Mouse (Mus musculus): ENCODE results near the gene Elp6.
"Not testable (repeated sequence)": the region's sequence is repeated elsewhere in the genome, so short reads cannot be mapped to it uniquely, and the experiment has no call there.

Gene Elp6

GRCm38 (mm10) chr9:110320769-110321168 is 15.8 kb downstream of the Elp6 start:
- DNase-seq = no peak

DNA sequence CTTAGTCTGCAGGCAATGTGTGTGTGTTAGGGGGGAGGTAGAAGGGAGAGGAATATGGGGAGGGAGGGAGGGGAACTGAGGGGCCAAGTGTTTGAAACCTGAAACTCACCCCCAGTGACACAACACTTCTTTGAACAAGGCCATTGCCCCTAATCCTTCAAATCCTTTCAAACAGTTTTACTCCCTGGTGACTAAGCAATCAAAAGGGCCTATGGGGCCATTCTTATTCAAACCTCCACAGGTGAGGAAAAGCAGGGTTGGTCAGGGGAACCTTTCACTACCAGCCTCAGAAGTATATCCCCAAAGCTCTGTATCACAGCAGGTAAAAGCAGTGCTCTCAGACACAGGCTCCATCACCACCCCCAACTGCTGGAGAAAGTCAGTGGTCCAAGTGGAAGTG is 18.0 kb downstream of the Elp6 start:
- no peak for DNase-seq

DNA sequence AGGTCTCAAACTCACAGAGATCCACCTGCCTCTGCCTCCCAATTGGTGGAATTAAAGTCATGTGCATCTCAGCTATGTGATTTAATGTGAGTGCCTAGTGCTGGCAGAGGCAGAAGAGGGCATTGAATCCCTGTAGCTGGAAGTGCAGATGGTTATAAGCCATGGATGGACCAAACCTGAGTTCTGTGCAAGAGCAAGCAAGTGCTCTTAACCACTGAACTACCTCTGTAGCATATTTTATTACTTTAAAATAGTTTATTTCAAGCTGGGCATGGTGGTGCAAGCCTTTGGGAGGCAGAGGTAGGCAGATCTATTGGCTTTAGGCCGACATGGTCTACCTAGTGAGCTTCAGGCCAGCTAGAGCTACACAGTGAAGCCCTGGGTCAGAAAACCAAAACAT is 19.2 kb downstream of the Elp6 start:
- no peak for DNase-seq

- no peak for DNase-seq
These were observed 23.2 kb downstream of the Elp6 start for GRCm38 (mm10) chr9:110328178-110328577.

- no peak for DNase-seq
These were observed 24.1 kb downstream of the Elp6 start for GRCm38 (mm10) chr9:110328946-110329630.

GRCm38 (mm10) chr9:110329655-110330054 is 24.7 kb downstream of the Elp6 start:
- DNase-seq = peak; percentile 58 to 71

- DNase-seq = no peak
These were observed 25.4 kb downstream of the Elp6 start for GRCm38 (mm10) chr9:110330341-110330740.

DNA sequence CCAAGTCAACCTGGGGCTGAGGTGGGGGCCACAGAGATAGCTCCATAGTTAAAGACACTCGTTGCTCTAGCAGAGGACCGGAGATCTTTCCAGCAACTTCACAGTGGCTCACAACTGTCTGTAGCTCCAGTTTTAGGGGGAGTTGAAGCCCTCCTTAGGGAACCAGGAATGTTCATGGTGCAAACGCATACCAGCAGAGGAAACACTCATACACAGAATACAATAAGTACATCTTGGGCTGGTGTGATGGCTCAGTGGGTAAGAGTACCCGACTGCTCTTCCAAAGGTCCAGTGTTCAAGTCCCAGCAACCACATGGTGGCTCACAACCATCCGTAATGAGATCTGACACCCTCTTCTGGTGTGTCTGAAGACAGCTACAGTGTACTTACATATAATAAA is 25.9 kb downstream of the Elp6 start:
- DNase-seq = not testable (repeated sequence)

DNA sequence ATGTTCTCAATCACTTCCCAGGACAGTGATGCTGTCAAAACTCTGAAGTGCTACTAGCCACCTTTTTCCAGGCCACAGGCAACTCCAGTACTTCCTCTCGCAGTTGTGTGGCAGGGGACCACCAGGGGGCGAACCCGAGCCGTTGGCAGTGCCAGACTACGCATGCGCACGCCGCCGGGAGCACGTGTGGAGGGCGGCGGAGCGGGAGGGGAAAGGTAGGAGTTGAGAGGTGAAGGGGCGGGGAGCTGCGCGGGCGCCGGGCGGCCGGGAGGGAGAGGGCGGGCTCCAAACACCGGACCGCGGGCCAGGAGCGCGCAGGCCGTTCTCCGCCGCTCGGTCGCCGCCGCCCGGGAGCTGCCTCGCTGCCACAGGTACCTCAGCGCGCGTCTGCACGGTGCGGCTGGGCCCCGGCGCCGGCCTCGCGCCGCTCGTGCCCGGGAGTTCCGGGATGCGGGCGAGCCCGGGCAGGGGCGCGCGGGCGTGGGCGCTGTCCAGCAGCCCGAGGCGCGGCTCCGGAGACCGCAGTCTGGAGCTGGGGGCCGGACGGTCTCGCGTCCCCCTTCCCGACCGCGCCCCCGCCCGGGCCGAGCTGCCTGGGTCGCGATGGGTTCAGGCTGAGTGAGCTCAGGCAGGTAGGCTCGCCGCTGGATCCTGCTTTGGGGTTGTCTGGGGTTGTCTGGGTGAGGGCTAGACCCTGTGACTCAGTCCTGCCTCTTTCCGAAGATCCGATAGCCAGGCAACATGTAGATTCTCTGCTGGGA is 28.3 kb downstream of the Elp6 start, which contains the start of gene Scap:
TSS of gene Scap (plus strand) at position 154 of the 761 bp plus-strand sequence.
- peak; percentile 99 to 100 for DNase-seq

DNA sequence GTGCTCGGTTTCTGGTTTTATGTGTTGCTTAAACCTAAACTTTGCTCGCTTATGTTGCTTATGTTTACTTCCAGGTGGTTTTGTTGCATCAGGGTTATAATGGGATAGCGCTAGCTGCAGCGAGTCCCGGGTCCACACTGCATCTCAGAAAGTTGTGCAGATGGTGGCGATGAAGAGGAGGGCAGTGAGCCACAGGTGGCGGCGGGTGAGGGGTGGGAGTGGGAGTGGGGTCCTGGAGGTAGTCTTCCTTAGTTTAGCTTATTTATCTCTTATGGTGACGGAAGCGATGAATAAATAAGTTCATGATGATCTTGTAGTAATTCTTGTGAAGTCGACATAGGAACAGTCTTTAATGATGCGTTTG is 28.9 kb downstream of the Elp6 start:
- peak in 1 of 2 experiments; percentile 31 for DNase-seq

DNA sequence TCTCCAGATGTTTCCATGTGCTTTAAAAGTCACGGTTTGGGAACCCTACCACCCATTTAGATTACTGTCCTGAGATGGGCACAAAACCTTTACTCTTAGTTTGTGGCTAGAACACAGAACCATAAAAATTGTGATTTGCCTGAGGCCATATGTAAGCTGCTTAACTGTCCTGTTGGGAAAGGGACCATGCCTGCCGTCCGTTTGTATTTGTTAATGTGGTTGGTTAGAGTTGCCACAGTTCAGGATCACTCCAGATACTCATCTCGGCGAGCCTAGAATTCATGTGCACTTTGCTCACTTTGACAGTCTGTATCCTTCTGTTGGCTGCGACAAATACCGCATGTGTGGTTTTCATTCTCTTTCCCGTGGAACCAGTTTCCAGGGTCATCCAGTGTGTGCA is 29.9 kb downstream of the Elp6 start:
- no peak for DNase-seq

GRCm38 (mm10) chr9:110340037-110340750 is 35.2 kb downstream of the Elp6 start:
- DNase-seq = peak; percentile 20 to 23

GRCm38 (mm10) chr9:110342008-110342407 is 37.0 kb downstream of the Elp6 start:
- DNase-seq = no peak

GRCm38 (mm10) chr9:110343805-110344204 is 38.8 kb downstream of the Elp6 start:
- DNase-seq = no peak

GRCm38 (mm10) chr9:110345057-110345739 is 40.2 kb downstream of the Elp6 start:
- DNase-seq = no peak

- DNase-seq = no peak
These were observed 43.9 kb downstream of the Elp6 start for GRCm38 (mm10) chr9:110348899-110349298.

DNA sequence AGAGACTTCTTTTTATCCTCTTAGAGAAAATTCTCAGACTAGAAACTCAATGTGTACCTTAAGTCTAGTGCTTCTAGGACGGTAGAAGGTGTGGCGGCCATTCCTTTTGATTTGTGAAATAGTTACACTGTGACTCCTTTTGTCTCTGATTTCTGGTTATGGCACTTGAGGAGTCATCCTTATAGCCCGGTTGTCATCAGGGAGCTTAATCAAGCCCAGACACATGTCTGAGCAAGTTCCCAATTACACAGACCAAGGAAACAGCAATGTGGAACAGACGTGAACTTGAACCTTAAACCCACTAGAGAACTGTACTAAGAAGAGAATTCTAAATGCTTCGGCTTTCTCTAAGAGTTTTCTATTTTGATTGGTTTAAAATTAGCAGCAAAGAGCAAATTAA is 45.2 kb downstream of the Elp6 start:
- DNase-seq = no peak

- no peak for DNase-seq
These were observed 45.6 kb downstream of the Elp6 start for GRCm38 (mm10) chr9:110350612-110351011.

DNA sequence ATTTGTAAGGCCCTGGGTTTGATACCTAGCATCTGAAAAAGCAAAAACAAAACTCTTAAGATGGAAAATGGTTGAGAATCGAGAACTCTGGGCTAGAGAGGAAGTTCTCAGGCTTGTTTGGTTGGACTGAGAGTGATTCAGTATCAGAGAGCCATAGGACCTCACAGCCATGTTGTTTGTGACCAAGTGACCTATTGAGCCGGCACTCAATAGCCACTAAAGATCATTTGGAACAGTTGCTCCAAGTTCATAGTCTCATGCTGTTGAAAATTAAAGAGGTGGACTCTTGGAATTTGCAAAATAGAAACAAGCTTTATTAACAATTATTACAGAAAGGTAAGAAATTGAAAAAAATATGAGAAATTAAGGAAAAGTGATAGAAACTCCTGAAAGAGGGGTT is 46.4 kb downstream of the Elp6 start:
- no peak for DNase-seq

DNA sequence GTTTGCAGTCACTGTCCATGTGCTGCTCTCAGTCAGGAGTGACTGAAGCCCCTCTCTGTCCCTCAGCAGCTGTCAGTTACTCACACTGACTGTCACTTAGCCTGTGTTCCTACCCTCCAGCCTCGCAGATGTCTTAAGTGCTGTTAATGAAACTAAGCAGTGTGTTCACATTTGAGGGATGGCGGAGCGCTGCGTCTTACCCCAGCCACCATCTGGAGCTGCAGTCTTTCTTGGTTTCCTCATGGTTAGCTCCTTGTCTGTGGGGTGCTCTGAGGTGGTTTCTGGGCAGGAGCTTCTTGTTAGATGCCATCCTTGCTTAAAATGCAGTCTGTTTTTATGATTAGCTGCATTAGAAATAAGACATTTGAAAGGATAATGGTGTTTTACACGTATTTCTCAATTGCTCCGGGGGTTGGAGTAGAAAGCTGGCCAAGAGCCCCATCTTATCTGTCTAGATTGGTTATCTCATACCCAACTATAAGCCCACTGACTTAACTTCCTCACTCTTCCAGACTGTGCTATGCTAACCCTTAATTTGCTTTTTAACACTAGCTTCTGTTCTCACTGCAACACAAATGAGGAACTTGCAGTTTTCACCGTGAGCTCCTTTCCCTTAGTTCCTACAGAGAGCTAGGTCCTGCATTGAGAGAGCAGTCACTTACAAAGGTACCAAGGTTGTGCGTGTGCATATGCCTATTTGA is 47.1 kb downstream of the Elp6 start:
- no peak for DNase-seq

DNA sequence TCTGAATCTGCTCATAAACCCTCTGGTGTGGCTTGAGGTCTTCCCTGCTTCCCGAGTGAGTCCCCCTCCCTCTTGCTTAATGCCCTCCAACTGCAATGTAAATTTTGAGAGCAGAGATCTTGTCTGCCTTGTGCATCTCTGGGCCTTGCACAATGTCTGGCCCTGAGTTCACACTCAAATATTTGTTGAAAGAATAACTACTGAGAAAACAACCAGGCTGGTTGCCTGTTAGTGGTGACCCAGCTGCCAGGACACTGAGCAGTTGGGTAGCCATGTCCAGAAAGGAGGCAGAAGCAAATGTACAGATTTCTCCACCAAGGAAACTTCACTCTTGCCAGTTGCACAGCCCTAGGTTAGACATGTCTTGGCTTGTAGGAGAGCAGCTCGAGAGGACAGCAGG is 53.4 kb downstream of the Elp6 start:
- DNase-seq = no peak

DNA sequence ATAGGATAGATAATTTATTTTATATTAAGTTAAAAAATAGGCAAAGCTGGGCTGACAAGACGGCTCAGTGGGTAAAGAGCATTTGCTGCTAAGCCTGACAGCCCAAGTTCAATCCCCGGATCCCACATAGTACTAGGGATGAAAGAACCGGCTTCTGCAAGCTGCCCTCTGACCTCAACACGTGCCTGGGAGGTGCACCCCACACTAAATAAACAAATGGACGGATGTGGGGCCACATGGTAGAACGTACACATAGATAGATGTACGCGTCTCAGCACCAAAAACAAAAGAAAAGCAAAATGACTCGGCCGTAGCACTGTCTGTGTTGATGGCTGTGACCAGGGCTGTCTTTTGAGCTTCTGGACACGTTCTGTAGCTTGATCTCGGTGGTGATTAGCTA is 56.3 kb downstream of the Elp6 start:
- no peak for DNase-seq

DNA sequence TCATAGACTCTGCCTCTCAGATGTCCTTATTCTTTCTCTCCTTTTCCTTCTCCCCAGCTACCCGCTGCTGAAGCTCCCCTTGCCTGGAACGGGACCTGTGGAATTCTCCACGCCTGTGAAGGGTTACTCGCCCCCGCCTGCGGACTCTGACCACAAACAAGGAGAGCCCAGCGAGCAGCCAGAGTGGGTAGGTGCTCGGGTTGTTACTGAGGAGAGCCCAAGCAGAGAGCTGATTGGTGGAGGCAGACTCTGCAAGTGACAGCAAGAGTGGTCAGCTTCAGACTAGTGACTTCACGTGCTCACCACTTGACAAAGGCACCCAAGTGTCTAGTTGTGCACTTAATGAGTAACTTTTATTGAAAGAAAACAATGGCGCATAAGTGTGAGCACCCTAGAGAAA is 57.4 kb downstream of the Elp6 start:
- no peak for DNase-seq

Data from cerebellum, postnatal 10 days (tissue).